Mouse (Mus musculus) testis, adult 2 months (tissue): ENCODE measurements around the gene Elovl6. TPM values are rescaled to one million over a fixed set of nuclear protein-coding genes. Genes with fewer than 3 reads are reported as not detected.

ENCODE experiments used
- H3K27ac ChIP-seq: fragments of 200-500 bp; 2 replicates; pipeline ENCODE4 v1.5.1; 2012; ENCODE audit warnings: low read depth, low read length; ENCODE audit not compliant: control insufficient read depth, insufficient read depth
- H3K27me3 ChIP-seq: fragments of 200-500 bp; 2 replicates; pipeline ENCODE4 v1.6.1; 2012; ENCODE audit warnings: mild to moderate bottlenecking, low read length, moderate library complexity; ENCODE audit not compliant: control insufficient read depth, insufficient read depth
- H3K36me3 ChIP-seq: fragments of 200-500 bp; 2 replicates; pipeline ENCODE4 v1.6.1; 2012; ENCODE audit warnings: mild to moderate bottlenecking, low read length; ENCODE audit not compliant: control insufficient read depth, insufficient read depth
- H3K4me1 ChIP-seq: fragments of 200-500 bp; 2 replicates; pipeline ENCODE4 v1.6.1; 2012; ENCODE audit warnings: low read length; ENCODE audit not compliant: control insufficient read depth, insufficient read depth
- H3K4me3 ChIP-seq: fragments of 200-500 bp; 2 replicates; pipeline ENCODE4 v1.5.1; 2012; ENCODE audit warnings: low read depth, mild to moderate bottlenecking, low read length, moderate library complexity, mixed read lengths; ENCODE audit not compliant: control insufficient read depth
- CTCF ChIP-seq: fragments of 200-500 bp; IDR thresholded peaks from 2 replicates; pipeline ENCODE4 v1.5.1; 2012; ENCODE audit warnings: low read depth, mild to moderate bottlenecking, inconsistent platforms, low read length, moderate library complexity; ENCODE audit not compliant: control insufficient read depth, insufficient read depth, insufficient replicate concordance
- POLR2A ChIP-seq: fragments of 200-500 bp; IDR thresholded peaks from 2 replicates; pipeline ENCODE4 v1.6.1; 2012; ENCODE audit warnings: low read depth, mild to moderate bottlenecking, inconsistent platforms, low read length, moderate library complexity; ENCODE audit not compliant: control insufficient read depth
- polyA plus RNA-seq: library from polyadenylated mRNA; depleted of rRNA; stranded (reverse); fragments of >200 nt; gene quantifications from 2 replicates; pipeline ENCODE4 v1.2.3, GENCODE M21; 2012

The Elovl6 gene
- polyA plus RNA-seq, 1 experiment: 13.3 TPM

GRCm38 (mm10) chr3:129578741-129579475 is 46.8 kb downstream of the Elovl6 start:
- TF ChIP-seq POLR2A (no peak), CTCF (no peak)
- H3K4me1 ChIP-seq: no peaks in the 10 kb centered on the region
- no peaks in the 10 kb centered on the region for H3K36me3 ChIP-seq
- no peak overlapping the region for H3K4me3 ChIP-seq
- H3K27me3 ChIP-seq: no peaks in the 10 kb centered on the region
- no peak overlapping the region for H3K27ac ChIP-seq

GRCm38 (mm10) chr3:129581024-129581423 is 48.9 kb downstream of the Elovl6 start:
- no peaks in the 10 kb centered on the region for H3K4me1 ChIP-seq
- H3K36me3 ChIP-seq: no peaks in the 10 kb centered on the region
- no peak for TF ChIP-seq POLR2A
- TF ChIP-seq CTCF: no peak
- H3K27ac ChIP-seq: no peak overlapping the region
- H3K27me3 ChIP-seq: no peaks in the 10 kb centered on the region
- H3K4me3 ChIP-seq: no peak overlapping the region

- Histone ChIP-seq H3K4me1 (no peaks in the 10 kb centered on the region), H3K27ac (no peak overlapping the region), H3K4me3 (no peak overlapping the region), H3K36me3 (no peaks in the 10 kb centered on the region), H3K27me3 (no peaks in the 10 kb centered on the region)
- TF ChIP-seq CTCF (no peak), POLR2A (no peak)
These were observed 50.3 kb downstream of the Elovl6 start for GRCm38 (mm10) chr3:129582449-129582848.

GRCm38 (mm10) chr3:129583290-129583689 is 51.1 kb downstream of the Elovl6 start:
- no peaks in the 10 kb centered on the region for H3K36me3 ChIP-seq
- no peaks in the 10 kb centered on the region for H3K27me3 ChIP-seq
- no peak overlapping the region for H3K27ac ChIP-seq
- TF ChIP-seq CTCF (no peak), POLR2A (no peak)
- H3K4me1 ChIP-seq: no peaks in the 10 kb centered on the region
- H3K4me3 ChIP-seq: no peak overlapping the region

- no peak for TF ChIP-seq POLR2A
- no peak for TF ChIP-seq CTCF
- no peaks in the 10 kb centered on the region for H3K27me3 ChIP-seq
These were observed 55.8 kb downstream of the Elovl6 start for GRCm38 (mm10) chr3:129587916-129588315.

GRCm38 (mm10) chr3:129588753-129589152 is 56.6 kb downstream of the Elovl6 start:
- TF ChIP-seq POLR2A: no peak
- no peak for TF ChIP-seq CTCF
- no peak overlapping the region for H3K27ac ChIP-seq
- no peaks in the 10 kb centered on the region for H3K27me3 ChIP-seq
- no peaks in the 10 kb centered on the region for H3K36me3 ChIP-seq
- peaks cover 5% of the 10 kb centered on the region; the same call in 1 of the 2 replicates for H3K4me1 ChIP-seq
- no peak overlapping the region for H3K4me3 ChIP-seq

More at GRCm38 (mm10) chr3:129587916-129588315, 55.8 kb downstream of the Elovl6 start:
- Histone ChIP-seq H3K4me1 (peaks cover 5% of the 10 kb centered on the region; the same call in 1 of the 2 replicates), H3K4me3 (no peak overlapping the region), H3K36me3 (no peaks in the 10 kb centered on the region), H3K27ac (no peak overlapping the region)

- Histone ChIP-seq H3K4me1 (peaks cover 5% of the 10 kb centered on the region; the same call in 1 of the 2 replicates), H3K27me3 (no peaks in the 10 kb centered on the region), H3K4me3 (no peak overlapping the region), H3K36me3 (no peaks in the 10 kb centered on the region), H3K27ac (no peak overlapping the region)
- TF ChIP-seq POLR2A (no peak), CTCF (no peak)
These were observed 57.5 kb downstream of the Elovl6 start for GRCm38 (mm10) chr3:129589705-129590104.
